ENCODE assay signal across 16 mouse cellular contexts in genomic region chr6:21321407-21321806, GRCm38 (mm10).
"Had no signal": no experiment of that assay in that cellular context is flagged by ENCODE, and none has a peak within 500 bp of the region (broad histone marks: within the 10 kb centered on the region; RNA-seq: fewer than 3 reads in every experiment).

No protein-coding gene starts in this region.

- DNase-seq: kidney, postnatal 14 days; kidney, postnatal 4 days; layer of hippocampus, postnatal 36 days; liver, embryonic 13.5 days; lung, adult 2 months; lung, postnatal 14 days; lung, postnatal 4 days; midbrain, embryonic 14.5 days; retina, postnatal 1 day; right cerebral cortex, postnatal 25 days; spleen, adult 18-20 months; thymus, postnatal 25 days had no signal

- H3K9ac ChIP-seq: liver, embryonic 13.5 days; neural tube, embryonic 12.5 days; stomach, embryonic 15.5 days had no signal

- H3K27me3 ChIP-seq: liver, embryonic 13.5 days; neural tube, embryonic 12.5 days; stomach, embryonic 15.5 days had no signal

- H3K4me3 ChIP-seq: left cerebral cortex, adult 2 months; liver, embryonic 13.5 days; neural tube, embryonic 12.5 days; stomach, embryonic 15.5 days had no signal

- H3K27ac ChIP-seq: left cerebral cortex, adult 2 months; liver, embryonic 13.5 days; neural tube, embryonic 12.5 days; stomach, embryonic 15.5 days had no signal

- H3K4me2 ChIP-seq: liver, embryonic 13.5 days; midbrain, embryonic 11.5 days; neural tube, embryonic 12.5 days; stomach, embryonic 15.5 days had no signal

- H3K4me1 ChIP-seq: liver, embryonic 13.5 days; neural tube, embryonic 12.5 days; stomach, embryonic 15.5 days had no signal

- H3K9me3 ChIP-seq: liver, embryonic 13.5 days; neural tube, embryonic 12.5 days; stomach, embryonic 15.5 days had no signal

- H3K36me3 ChIP-seq: liver, embryonic 13.5 days; neural tube, embryonic 12.5 days; stomach, embryonic 15.5 days had no signal
